Mouse (Mus musculus) embryonic facial prominence, embryonic 11.5 days (tissue): Measurements from ENCODE around the gene Col6a5. TPM values are rescaled to one million over a fixed set of nuclear protein-coding genes. Genes with fewer than 3 reads are reported as not detected.

ENCODE experiments used
- ATAC-seq: fragments of 200-750 bp; cut with Nextera tagmentation; replicated peaks from 2 replicates; pipeline ENCODE4 v1.8.0; 2017; ENCODE audit warnings: low read depth; ENCODE audit not compliant: insufficient number of reproducible peaks, low FRiP score, low TSS enrichment
- DNase-seq: peaks from one replicate; pipeline ENCODE4 v3.0.0-alpha.2; 2015; ENCODE audit warnings: low spot score
- H3K27ac ChIP-seq: fragments of 300-500 bp; sonication (generic); replicated peaks from 2 replicates; pipeline ENCODE4 v1.5.1; 2014; ENCODE audit warnings: mild to moderate bottlenecking, low read depth, low read length, control low read depth
- H3K27me3 ChIP-seq: fragments of 300-500 bp; sonication (generic); 2 replicates; pipeline ENCODE4 v1.6.1; 2014; ENCODE audit warnings: mild to moderate bottlenecking, low read length, moderate library complexity, mixed read lengths; ENCODE audit not compliant: control insufficient read depth, insufficient read depth
- H3K36me3 ChIP-seq: fragments of 300-500 bp; sonication (generic); replicated peaks from 2 replicates; pipeline ENCODE4 v1.6.1; 2014; ENCODE audit warnings: low read depth, mild to moderate bottlenecking, low read length, moderate library complexity, mixed read lengths; ENCODE audit not compliant: control insufficient read depth, insufficient read depth
- H3K4me1 ChIP-seq: fragments of 300-500 bp; sonication (generic); 2 replicates; pipeline ENCODE4 v1.6.1; 2014; ENCODE audit warnings: low read length, mixed read lengths; ENCODE audit not compliant: control insufficient read depth, insufficient read depth
- H3K4me2 ChIP-seq: fragments of 300-500 bp; sonication (generic); 2 replicates; pipeline ENCODE4 v1.6.1; 2014; ENCODE audit warnings: low read depth, mild to moderate bottlenecking, control low read depth, low read length, moderate library complexity
- H3K4me3 ChIP-seq: fragments of 300-500 bp; sonication (generic); 2 replicates; pipeline ENCODE4 v1.5.1; 2014; ENCODE audit warnings: low read depth, low read length, control low read depth
- H3K9ac ChIP-seq: fragments of 300-500 bp; sonication (generic); replicated peaks from 2 replicates; pipeline ENCODE4 v1.6.1; 2014; ENCODE audit warnings: mild to moderate bottlenecking, control low read depth, low read length
- H3K9me3 ChIP-seq: fragments of 300-500 bp; sonication (generic); replicated peaks from 2 replicates; pipeline ENCODE4 v1.6.1; 2016; ENCODE audit warnings: mild to moderate bottlenecking, low read length, inconsistent platforms, mixed read lengths; ENCODE audit not compliant: control insufficient read depth
- WGBS: fragments of 180-500 bp; shearing (Covaris S2); extraction: QIAGEN DNeasy Blood & Tissue Kit; methylation state at CpG from one replicate; pipeline ENCODE4 v1.1.7; 2014; 5-methylcytosine and 5-hydroxymethylcytosine counted together
- polyA plus RNA-seq: library from polyadenylated mRNA; unstranded; fragments of >200 nt; fragmentation: Nextera tagmentation; extraction: Ambion mirVana; gene quantifications from 2 replicates; pipeline ENCODE4 v1.2.1, GENCODE M21; 2014

Gene Col6a5
- polyA plus RNA-seq, 1 experiment from 2014 or later = 0.38 TPM

- DNase-seq = no peak
- H3K27ac ChIP-seq = no peak overlapping the region
- H3K4me1 ChIP-seq = no peaks in the 10 kb centered on the region
- no peaks in the 10 kb centered on the region for H3K9me3 ChIP-seq
- no peaks in the 10 kb centered on the region for H3K27me3 ChIP-seq
- no peak overlapping the region for H3K4me2 ChIP-seq
- ATAC-seq = no peak
- H3K36me3 ChIP-seq = no peaks in the 10 kb centered on the region
- 24% methylated on average over 13 of the region's 13 CpGs for WGBS
- no peak overlapping the region for H3K9ac ChIP-seq
- no peak overlapping the region for H3K4me3 ChIP-seq
Measured at GRCm38 (mm10) chr9:105976871-105977270, 16.4 kb upstream of the Col6a5 start.

- H3K4me2 ChIP-seq = no peak overlapping the region
- no peak overlapping the region for H3K27ac ChIP-seq
- H3K27me3 ChIP-seq = no peaks in the 10 kb centered on the region
- 45% methylated on average over 6 of the region's 6 CpGs for WGBS
- no peaks in the 10 kb centered on the region for H3K9me3 ChIP-seq
- H3K9ac ChIP-seq = no peak overlapping the region
- no peak for DNase-seq
- no peaks in the 10 kb centered on the region for H3K4me1 ChIP-seq
- H3K4me3 ChIP-seq = no peak overlapping the region
- ATAC-seq = no peak
- no peaks in the 10 kb centered on the region for H3K36me3 ChIP-seq
Measured at GRCm38 (mm10) chr9:105976314-105976713, 15.9 kb upstream of the Col6a5 start.

GRCm38 (mm10) chr9:105973736-105974135, 13.3 kb upstream of the Col6a5 start:
- Histone ChIP-seq H3K4me1 (no peaks in the 10 kb centered on the region), H3K36me3 (no peaks in the 10 kb centered on the region), H3K27ac (no peak overlapping the region), H3K9ac (no peak overlapping the region), H3K27me3 (no peaks in the 10 kb centered on the region), H3K4me2 (no peak overlapping the region), H3K9me3 (no peaks in the 10 kb centered on the region), H3K4me3 (no peak overlapping the region)
- ATAC-seq (no peak), DNase-seq (no peak)
- WGBS = 85% methylated on average over 1 of the region's 1 CpGs

GRCm38 (mm10) chr9:105972031-105972430, 11.6 kb upstream of the Col6a5 start:
- Histone ChIP-seq H3K4me2 (no peak overlapping the region), H3K27me3 (no peaks in the 10 kb centered on the region), H3K36me3 (no peaks in the 10 kb centered on the region), H3K27ac (no peak overlapping the region), H3K4me3 (no peak overlapping the region), H3K9me3 (no peaks in the 10 kb centered on the region), H3K9ac (no peak overlapping the region), H3K4me1 (no peaks in the 10 kb centered on the region)
- ATAC-seq (no peak), DNase-seq (no peak)
- 88% methylated on average over 3 of the region's 3 CpGs for WGBS

- H3K27ac ChIP-seq = no peak overlapping the region
- H3K27me3 ChIP-seq = no peaks in the 10 kb centered on the region
- no peak overlapping the region for H3K4me3 ChIP-seq
- H3K4me1 ChIP-seq = no peaks in the 10 kb centered on the region
- 91% methylated on average over 14 of the region's 14 CpGs for WGBS
- DNase-seq (no peak), ATAC-seq (no peak)
- H3K9ac ChIP-seq = no peak overlapping the region
- H3K36me3 ChIP-seq = no peaks in the 10 kb centered on the region
- H3K4me2 ChIP-seq = no peak overlapping the region
- H3K9me3 ChIP-seq = no peaks in the 10 kb centered on the region
Measured at GRCm38 (mm10) chr9:105971351-105971894, 11.0 kb upstream of the Col6a5 start.

GRCm38 (mm10) chr9:105970901-105971300, 10.5 kb upstream of the Col6a5 start:
- ATAC-seq (no peak), DNase-seq (no peak)
- Histone ChIP-seq H3K36me3 (no peaks in the 10 kb centered on the region), H3K27ac (no peak overlapping the region), H3K4me1 (no peaks in the 10 kb centered on the region), H3K4me3 (no peak overlapping the region), H3K27me3 (no peaks in the 10 kb centered on the region), H3K4me2 (no peak overlapping the region), H3K9ac (no peak overlapping the region), H3K9me3 (no peaks in the 10 kb centered on the region)
- whole genome bisulfite sequencing = 81% methylated on average over 5 of the region's 5 CpGs

- DNase-seq (no peak), ATAC-seq (no peak)
- H3K4me2 ChIP-seq = no peak overlapping the region
- no peaks in the 10 kb centered on the region for H3K27me3 ChIP-seq
- H3K4me3 ChIP-seq = no peak overlapping the region
- no peak overlapping the region for H3K9ac ChIP-seq
- H3K9me3 ChIP-seq = no peaks in the 10 kb centered on the region
- H3K4me1 ChIP-seq = no peaks in the 10 kb centered on the region
- no peak overlapping the region for H3K27ac ChIP-seq
- H3K36me3 ChIP-seq = no peaks in the 10 kb centered on the region
- WGBS = 77% methylated on average over 5 of the region's 5 CpGs
Measured at GRCm38 (mm10) chr9:105967976-105968375, 7.5 kb upstream of the Col6a5 start.

- Histone ChIP-seq H3K27me3 (no peaks in the 10 kb centered on the region; the same call in 1 of the 2 replicates), H3K4me2 (no peak overlapping the region), H3K9ac (no peak overlapping the region), H3K4me1 (no peaks in the 10 kb centered on the region), H3K27ac (no peak overlapping the region), H3K4me3 (no peak overlapping the region), H3K36me3 (no peaks in the 10 kb centered on the region), H3K9me3 (no peaks in the 10 kb centered on the region)
- WGBS = 84% methylated on average over 1 of the region's 1 CpGs
- ATAC-seq (no peak), DNase-seq (no peak)
Measured at GRCm38 (mm10) chr9:105959116-105959515, 1.3 kb downstream of the Col6a5 start.
